Mouse (Mus musculus): ENCODE measurements around the gene Mei1. TPM values are rescaled to one million over a fixed set of nuclear protein-coding genes. Genes with fewer than 3 reads are reported as not detected.
A peak's percentile ranks its signal among the peaks of the same experiment; 100 is the strongest.

The Mei1 gene
- polyA plus RNA-seq, 1 experiment, result not detected

DNA sequence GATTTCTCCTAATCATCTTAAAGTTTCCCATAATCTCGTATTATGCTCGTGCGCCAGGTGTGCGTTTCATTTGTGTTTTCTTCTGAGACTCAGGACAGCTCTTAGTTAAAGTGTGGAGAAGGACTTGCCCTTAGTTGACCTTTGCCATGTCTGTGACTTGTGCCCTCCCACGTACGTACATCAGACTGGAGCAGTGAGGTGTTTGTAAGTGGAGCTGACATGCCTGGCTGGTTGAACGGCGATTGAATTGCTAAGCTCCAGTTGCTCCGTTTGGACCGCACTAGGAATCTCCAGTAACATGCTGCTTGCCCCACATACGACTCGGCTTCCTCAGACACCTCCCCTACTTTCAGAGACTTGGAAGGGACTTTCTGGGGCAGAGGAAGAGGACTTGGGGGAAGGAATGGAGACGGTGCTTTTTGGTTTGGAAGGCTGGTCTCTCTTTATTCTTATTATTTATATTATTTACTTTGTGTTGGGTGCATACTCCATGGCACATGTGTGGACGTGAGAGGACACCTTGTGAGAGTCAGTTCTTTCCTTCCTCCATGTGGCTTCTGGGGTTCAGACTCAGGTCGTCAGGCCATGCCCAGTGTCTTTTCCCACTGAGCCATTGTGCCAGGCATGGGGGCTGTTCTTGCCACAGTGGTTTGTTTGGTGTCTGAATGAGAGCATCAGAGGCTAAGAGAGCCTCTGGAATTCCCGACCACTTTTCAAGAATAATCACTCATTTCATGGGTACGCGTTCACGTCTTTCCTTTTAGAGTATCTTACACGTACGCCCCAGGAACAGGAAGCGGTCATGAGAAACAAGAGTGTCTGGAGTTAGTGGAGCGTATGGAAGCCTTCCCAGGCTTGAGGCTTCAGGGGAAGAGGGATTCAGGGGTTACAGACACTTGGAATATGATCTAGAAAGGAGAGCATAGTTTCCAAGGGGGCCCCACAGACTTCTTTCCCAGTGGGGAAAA, 97.7 kb downstream of the Mei1 start:
- Histone ChIP-seq H3K4me1 (ENCODE audit: control insufficient read depth, insufficient read depth, low read length) (peaks cover 2% of the 10 kb centered on the region), H3K27me3 (ENCODE audit: control insufficient read depth, insufficient read depth, low read length, poor library complexity, severe bottlenecking) (no peaks in the 10 kb centered on the region), H3K9ac (ENCODE audit: low read depth, poor library complexity, severe bottlenecking) (peak overlapping the region; percentile 42), H3K36me3 (ENCODE audit: control insufficient read depth, insufficient read depth, low read length, poor library complexity, severe bottlenecking) (peaks cover 11% of the 10 kb centered on the region), H3K9me3 (replicated peaks; ENCODE audit: control insufficient read depth, insufficient read depth, low read length, poor library complexity, severe bottlenecking) (no peaks in the 10 kb centered on the region), H3K4me3 (ENCODE audit: low read depth, low read length) (peak overlapping the region; percentile 19; the same call in 1 of the 2 replicates), H3K27ac (ENCODE audit: insufficient read depth, low read length) (peak overlapping the region; percentile 47; the same call in 1 of the 2 replicates)
- TF ChIP-seq CTCF (IDR thresholded peaks at IDR 0.05; ENCODE audit: low read depth, low read length) (no peak), EP300 (IDR thresholded peaks at IDR 0.05; ENCODE audit: insufficient read depth, low read depth, low read length) (no peak), POLR2A (IDR thresholded peaks at IDR 0.05; ENCODE audit: insufficient read depth, low read length) (no peak)

DNA sequence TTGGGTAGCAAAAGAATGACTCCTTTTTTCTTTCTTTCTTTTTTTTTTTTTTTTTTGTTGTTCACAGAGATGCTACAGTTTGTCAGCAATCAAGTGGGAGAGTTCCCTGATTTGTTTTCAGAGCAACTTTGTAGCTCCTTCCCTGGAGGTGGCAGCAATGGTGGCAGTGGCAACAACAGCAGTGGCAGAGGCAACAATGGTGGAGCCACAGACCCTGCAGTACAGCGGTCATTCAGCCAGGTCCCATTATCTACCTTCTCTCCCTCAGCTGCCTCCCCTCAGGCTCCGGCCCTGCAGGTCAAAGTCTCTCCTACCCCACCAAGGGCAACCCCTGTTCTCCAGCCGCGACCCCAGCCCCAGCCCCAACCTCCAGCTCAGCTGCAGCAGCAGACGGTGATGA, 99.9 kb downstream of the Mei1 start:
- H3K4me3 ChIP-seq (ENCODE audit: low read depth, low read length), result no peak overlapping the region
- peaks cover 2% of the 10 kb centered on the region for H3K4me1 ChIP-seq (ENCODE audit: control insufficient read depth, insufficient read depth, low read length)
- no peaks in the 10 kb centered on the region for H3K27me3 ChIP-seq (ENCODE audit: control insufficient read depth, insufficient read depth, low read length, poor library complexity, severe bottlenecking)
- no peak overlapping the region for H3K9ac ChIP-seq (ENCODE audit: low read depth, poor library complexity, severe bottlenecking)
- no peak overlapping the region for H3K27ac ChIP-seq (ENCODE audit: insufficient read depth, low read length)
- H3K9me3 ChIP-seq (replicated peaks; ENCODE audit: control insufficient read depth, insufficient read depth, low read length, poor library complexity, severe bottlenecking), result no peaks in the 10 kb centered on the region
- no peak for TF ChIP-seq CTCF (IDR thresholded peaks at IDR 0.05; ENCODE audit: low read depth, low read length)
- TF ChIP-seq POLR2A (IDR thresholded peaks at IDR 0.05; ENCODE audit: insufficient read depth, low read length), result no peak
- no peak for TF ChIP-seq EP300 (IDR thresholded peaks at IDR 0.05; ENCODE audit: insufficient read depth, low read depth, low read length)
- peaks cover 23% of the 10 kb centered on the region for H3K36me3 ChIP-seq (ENCODE audit: control insufficient read depth, insufficient read depth, low read length, poor library complexity, severe bottlenecking)

DNA sequence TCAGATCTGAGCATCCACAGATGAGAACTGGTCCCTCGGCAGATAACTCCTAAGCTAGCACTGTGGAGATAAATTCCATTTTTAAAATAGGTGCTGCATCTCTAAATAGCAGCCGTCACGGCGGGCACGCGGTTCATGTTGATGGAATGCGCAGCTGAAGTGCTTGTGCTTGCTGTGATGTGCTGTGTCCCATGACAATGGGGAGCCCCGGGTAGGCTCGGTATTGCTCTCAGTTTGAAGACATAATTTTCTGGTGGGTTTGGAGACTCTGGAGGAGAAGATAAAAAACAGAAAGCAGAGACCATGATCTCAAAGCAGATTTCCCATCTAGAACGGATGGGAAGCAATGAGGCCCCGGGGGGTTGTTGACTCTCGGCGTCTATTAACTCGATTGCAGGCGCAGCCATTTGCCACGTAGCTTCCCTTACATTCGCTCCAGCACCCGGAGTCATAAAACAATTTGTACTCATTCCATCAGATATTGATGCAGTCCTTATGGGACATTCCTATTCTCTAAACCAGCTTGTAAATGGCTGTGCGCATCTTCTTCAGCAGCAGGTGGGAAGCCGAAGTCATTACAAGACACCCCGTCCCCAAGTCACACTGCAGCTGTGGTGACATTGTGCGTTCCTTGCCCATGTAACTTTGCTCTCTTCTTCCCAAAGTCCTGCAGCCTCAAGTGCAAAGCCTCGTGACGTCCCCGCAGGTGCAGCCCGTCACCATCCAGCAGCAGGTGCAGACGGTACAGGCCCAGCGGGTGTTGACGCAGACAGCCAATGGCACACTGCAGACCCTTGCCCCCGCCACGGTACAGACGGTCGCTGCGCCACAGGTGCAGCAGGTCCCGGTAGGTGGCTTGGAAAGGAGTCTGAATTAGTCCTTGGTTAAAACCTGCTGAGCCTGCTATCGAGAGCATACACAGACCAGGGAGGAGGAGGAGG, 100.9 kb downstream of the Mei1 start:
- H3K9ac ChIP-seq (ENCODE audit: low read depth, poor library complexity, severe bottlenecking), result no peak overlapping the region
- no peak overlapping the region for H3K4me3 ChIP-seq (ENCODE audit: low read depth, low read length)
- peaks cover 32% of the 10 kb centered on the region for H3K36me3 ChIP-seq (ENCODE audit: control insufficient read depth, insufficient read depth, low read length, poor library complexity, severe bottlenecking)
- H3K27ac ChIP-seq (ENCODE audit: insufficient read depth, low read length), result no peak overlapping the region
- TF ChIP-seq EP300 (IDR thresholded peaks at IDR 0.05; ENCODE audit: insufficient read depth, low read depth, low read length) (no peak), CTCF (IDR thresholded peaks at IDR 0.05; ENCODE audit: low read depth, low read length) (no peak), POLR2A (IDR thresholded peaks at IDR 0.05; ENCODE audit: insufficient read depth, low read length) (no peak)
- H3K9me3 ChIP-seq (replicated peaks; ENCODE audit: control insufficient read depth, insufficient read depth, low read length, poor library complexity, severe bottlenecking), result no peaks in the 10 kb centered on the region
- H3K4me1 ChIP-seq (ENCODE audit: control insufficient read depth, insufficient read depth, low read length), result peaks cover 2% of the 10 kb centered on the region
- H3K27me3 ChIP-seq (ENCODE audit: control insufficient read depth, insufficient read depth, low read length, poor library complexity, severe bottlenecking), result no peaks in the 10 kb centered on the region

DNA sequence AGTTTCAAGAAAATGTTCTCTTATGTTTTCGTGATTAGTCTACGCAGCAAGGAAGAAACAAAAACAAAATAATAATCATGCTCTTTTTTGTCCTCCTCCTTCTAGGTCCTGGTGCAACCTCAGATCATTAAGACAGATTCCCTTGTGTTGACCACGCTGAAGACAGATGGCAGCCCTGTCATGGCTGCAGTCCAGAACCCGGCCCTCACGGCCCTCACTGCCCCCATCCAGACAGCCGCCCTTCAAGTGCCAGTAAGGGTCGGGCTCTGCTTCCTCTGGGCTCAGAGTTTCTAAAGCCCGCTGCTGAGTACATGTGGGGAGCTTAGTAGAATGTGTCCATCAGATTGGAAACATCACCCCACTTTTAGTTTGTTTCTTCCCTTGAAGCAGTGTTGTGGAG, 102.9 kb downstream of the Mei1 start:
- H3K27ac ChIP-seq (ENCODE audit: insufficient read depth, low read length), result no peak overlapping the region
- no peak for TF ChIP-seq POLR2A (IDR thresholded peaks at IDR 0.05; ENCODE audit: insufficient read depth, low read length)
- TF ChIP-seq CTCF (IDR thresholded peaks at IDR 0.05; ENCODE audit: low read depth, low read length), result no peak
- no peak for TF ChIP-seq EP300 (IDR thresholded peaks at IDR 0.05; ENCODE audit: insufficient read depth, low read depth, low read length)
- no peaks in the 10 kb centered on the region for H3K27me3 ChIP-seq (ENCODE audit: control insufficient read depth, insufficient read depth, low read length, poor library complexity, severe bottlenecking)
- H3K4me1 ChIP-seq (ENCODE audit: control insufficient read depth, insufficient read depth, low read length), result no peaks in the 10 kb centered on the region
- H3K9me3 ChIP-seq (replicated peaks; ENCODE audit: control insufficient read depth, insufficient read depth, low read length, poor library complexity, severe bottlenecking), result no peaks in the 10 kb centered on the region
- no peak overlapping the region for H3K9ac ChIP-seq (ENCODE audit: low read depth, poor library complexity, severe bottlenecking)
- peaks cover 49% of the 10 kb centered on the region for H3K36me3 ChIP-seq (ENCODE audit: control insufficient read depth, insufficient read depth, low read length, poor library complexity, severe bottlenecking)
- no peak overlapping the region for H3K4me3 ChIP-seq (ENCODE audit: low read depth, low read length)

DNA sequence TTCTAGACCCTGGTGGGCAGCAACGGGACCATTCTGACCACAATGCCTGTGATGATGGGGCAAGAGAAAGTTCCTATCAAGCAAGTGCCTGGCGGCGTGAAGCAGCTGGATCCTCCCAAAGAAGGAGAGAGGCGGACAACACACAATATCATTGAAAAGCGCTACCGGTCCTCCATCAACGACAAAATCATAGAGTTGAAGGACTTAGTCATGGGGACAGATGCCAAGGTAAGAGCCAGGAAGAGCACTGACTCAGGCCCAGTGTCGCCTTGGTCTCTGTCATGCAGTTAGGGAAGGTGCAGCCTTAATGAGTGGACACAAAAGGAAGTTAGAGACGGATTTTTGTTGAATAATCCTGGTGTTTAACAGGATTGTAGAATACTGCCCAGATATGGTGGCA, 105.3 kb downstream of the Mei1 start:
- no peak overlapping the region for H3K27ac ChIP-seq (ENCODE audit: insufficient read depth, low read length)
- no peak overlapping the region for H3K4me3 ChIP-seq (ENCODE audit: low read depth, low read length)
- H3K4me1 ChIP-seq (ENCODE audit: control insufficient read depth, insufficient read depth, low read length), result no peaks in the 10 kb centered on the region
- H3K36me3 ChIP-seq (ENCODE audit: control insufficient read depth, insufficient read depth, low read length, poor library complexity, severe bottlenecking), result peaks cover 73% of the 10 kb centered on the region
- H3K27me3 ChIP-seq (ENCODE audit: control insufficient read depth, insufficient read depth, low read length, poor library complexity, severe bottlenecking), result no peaks in the 10 kb centered on the region
- H3K9ac ChIP-seq (ENCODE audit: low read depth, poor library complexity, severe bottlenecking), result no peak overlapping the region
- H3K9me3 ChIP-seq (replicated peaks; ENCODE audit: control insufficient read depth, insufficient read depth, low read length, poor library complexity, severe bottlenecking), result no peaks in the 10 kb centered on the region
- TF ChIP-seq CTCF (IDR thresholded peaks at IDR 0.05; ENCODE audit: low read depth, low read length), result no peak
- TF ChIP-seq POLR2A (IDR thresholded peaks at IDR 0.05; ENCODE audit: insufficient read depth, low read length), result no peak
- TF ChIP-seq EP300 (IDR thresholded peaks at IDR 0.05; ENCODE audit: insufficient read depth, low read depth, low read length), result no peak

Other genes with a start within 250 kb of the Mei1 start
- gene Tob2, start 211.2 kb upstream of the Mei1 start, polyA plus RNA-seq (2011; ENCODE audit: insufficient read depth, insufficient read length, low read depth, missing spikeins), result 10.7 and 12.7 TPM in 2 replicates
- 150 and 172 TPM in 2 replicates for gene Phf5a, start 198.1 kb upstream of the Mei1 start, polyA plus RNA-seq (2011; ENCODE audit: insufficient read depth, insufficient read length, low read depth, missing spikeins)
- gene Aco2, start 197.7 kb upstream of the Mei1 start, polyA plus RNA-seq (2011; ENCODE audit: insufficient read depth, insufficient read length, low read depth, missing spikeins), result 174 and 181 TPM in 2 replicates
- 21.8 and 25.5 TPM in 2 replicates for gene Polr3h, start 143.8 kb upstream of the Mei1 start, polyA plus RNA-seq (2011; ENCODE audit: insufficient read depth, insufficient read length, low read depth, missing spikeins)
- 4.0 and 4.9 TPM in 2 replicates for gene Csdc2, start 133.2 kb upstream of the Mei1 start, polyA plus RNA-seq (2011; ENCODE audit: insufficient read depth, insufficient read length, low read depth, missing spikeins)
- 338 and 387 TPM in 2 replicates for gene Pmm1, start 109.1 kb upstream of the Mei1 start, polyA plus RNA-seq (2011; ENCODE audit: insufficient read depth, insufficient read length, low read depth, missing spikeins)
- 3.5 and 4.8 TPM in 2 replicates for gene 1700029P11Rik, start 89.5 kb upstream of the Mei1 start, polyA plus RNA-seq (2011; ENCODE audit: insufficient read depth, insufficient read length, low read depth, missing spikeins)
- gene Xrcc6, start 82.2 kb upstream of the Mei1 start, polyA plus RNA-seq (2011; ENCODE audit: insufficient read depth, insufficient read length, low read depth, missing spikeins), result 98.6 and 131 TPM in 2 replicates
- 45.4 and 45.9 TPM in 2 replicates for gene Desi1, start 36.1 kb upstream of the Mei1 start, polyA plus RNA-seq (2011; ENCODE audit: insufficient read depth, insufficient read length, low read depth, missing spikeins)
- 271 and 279 TPM in 2 replicates for gene Snu13, start 22.4 kb upstream of the Mei1 start, polyA plus RNA-seq (2011; ENCODE audit: insufficient read depth, insufficient read length, low read depth, missing spikeins)
- not detected in 2 replicates for gene 4930407I10Rik, start 10.8 kb upstream of the Mei1 start, polyA plus RNA-seq (2011; ENCODE audit: insufficient read depth, insufficient read length, low read depth, missing spikeins)
- gene Ccdc134, start 57.9 kb downstream of the Mei1 start, polyA plus RNA-seq (2011; ENCODE audit: insufficient read depth, insufficient read length, low read depth, missing spikeins), result 13.7 and 15.0 TPM in 2 replicates
- gene Srebf2, start 77.2 kb downstream of the Mei1 start, polyA plus RNA-seq (2011; ENCODE audit: insufficient read depth, insufficient read length, low read depth, missing spikeins), result 205 and 210 TPM in 2 replicates
- gene Shisa8, start 142.8 kb downstream of the Mei1 start, polyA plus RNA-seq (2011; ENCODE audit: insufficient read depth, insufficient read length, low read depth, missing spikeins), result 6.8 and 7.4 TPM in 2 replicates
- 1.9 and 2.3 TPM in 2 replicates for gene Tnfrsf13c, start 154.4 kb downstream of the Mei1 start, polyA plus RNA-seq (2011; ENCODE audit: insufficient read depth, insufficient read length, low read depth, missing spikeins)
- gene Cenpm, start 174.8 kb downstream of the Mei1 start, polyA plus RNA-seq (2011; ENCODE audit: insufficient read depth, insufficient read length, low read depth, missing spikeins), result 43.2 and 52.0 TPM in 2 replicates
- not detected in 2 replicates for gene 1500009C09Rik, start 182.4 kb downstream of the Mei1 start, polyA plus RNA-seq (2011; ENCODE audit: insufficient read depth, insufficient read length, low read depth, missing spikeins)
- 8.8 and 9.7 TPM in 2 replicates for gene Sept3, start 204.9 kb downstream of the Mei1 start, polyA plus RNA-seq (2011; ENCODE audit: insufficient read depth, insufficient read length, low read depth, missing spikeins)
- 0.70 and 1.1 TPM in 2 replicates for gene Wbp2nl, start 229.0 kb downstream of the Mei1 start, polyA plus RNA-seq (2011; ENCODE audit: insufficient read depth, insufficient read length, low read depth, missing spikeins)